Mouse (Mus musculus) megakaryocyte, embryonic 14.5 days (primary cell): ENCODE results near the gene Dapp1.

ENCODE experiments used
- FLI1 ChIP-seq: IDR thresholded peaks from 2 replicates; pipeline ENCODE4 v1.6.1; 2012; ENCODE audit warnings: low read length, inconsistent platforms, mixed read lengths
- GATA1 ChIP-seq: IDR thresholded peaks from 3 replicates; pipeline ENCODE4 v1.6.1; 2012; ENCODE audit warnings: mixed read lengths, low read length, inconsistent platforms, borderline replicate concordance

DNA sequence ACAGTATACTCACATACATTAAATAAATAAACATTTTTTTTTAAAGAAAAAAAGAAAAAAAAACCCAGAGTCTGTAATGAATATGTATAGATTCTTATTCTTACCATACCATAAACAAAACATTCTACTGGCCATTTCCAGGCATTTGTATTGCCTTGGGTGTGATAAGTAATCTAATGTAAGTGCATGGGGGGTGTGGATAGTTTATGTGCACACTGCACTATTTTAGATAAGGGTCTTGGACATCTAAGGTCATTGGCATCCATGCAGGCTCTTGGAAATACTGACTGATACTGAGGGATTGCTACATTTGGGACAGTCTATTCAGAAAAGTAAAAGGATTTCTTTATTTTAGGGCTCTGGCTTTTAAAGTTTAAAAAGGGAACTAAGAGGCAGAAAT, 39.8 kb downstream of the Dapp1 start:
- TF ChIP-seq GATA1 (no peak), FLI1 (no peak)
